Mouse (Mus musculus) thymus, adult 2 months (tissue): ENCODE measurements around the gene Ndufa13. TPM values are rescaled to one million over a fixed set of nuclear protein-coding genes. Genes with fewer than 3 reads are reported as not detected.

Experiments
- DNase-seq: peaks from one replicate; pipeline ENCODE4 v3.0.0; 2021
- H3K27ac ChIP-seq: fragments of 200-500 bp; 2 replicates; pipeline ENCODE4 v1.5.1; 2012; ENCODE audit warnings: low read length, control low read depth; ENCODE audit not compliant: control insufficient read depth, insufficient read depth
- H3K27me3 ChIP-seq: fragments of 200-500 bp; 2 replicates; pipeline ENCODE4 v1.6.1; 2012; ENCODE audit warnings: mild to moderate bottlenecking, low read length, moderate library complexity, mixed read lengths; ENCODE audit not compliant: control insufficient read depth, insufficient read depth
- H3K36me3 ChIP-seq: fragments of 200-500 bp; 2 replicates; pipeline ENCODE4 v1.6.1; 2012; ENCODE audit warnings: mild to moderate bottlenecking, low read length, moderate library complexity; ENCODE audit not compliant: control insufficient read depth, insufficient read depth
- H3K4me1 ChIP-seq: fragments of 200-500 bp; replicated peaks from 2 replicates; pipeline ENCODE4 v1.6.1; 2012; ENCODE audit warnings: low read length; ENCODE audit not compliant: control insufficient read depth, insufficient read depth
- H3K4me3 ChIP-seq: fragments of 200-500 bp; 2 replicates; pipeline ENCODE4 v1.5.1; 2012; ENCODE audit warnings: mild to moderate bottlenecking, low read length, control low read depth, moderate library complexity; ENCODE audit not compliant: control insufficient read depth, insufficient read depth
- CTCF ChIP-seq: fragments of 200-500 bp; IDR thresholded peaks from 2 replicates; pipeline ENCODE4 v1.5.1; 2012; ENCODE audit warnings: mild to moderate bottlenecking, control low read depth, low read length, moderate library complexity, borderline replicate concordance; ENCODE audit not compliant: control insufficient read depth, poor library complexity, insufficient read depth; ENCODE audit errors: extremely low read depth
- POLR2A ChIP-seq: fragments of 200-500 bp; IDR thresholded peaks from 2 replicates; pipeline ENCODE4 v1.6.1; 2012; ENCODE audit warnings: mild to moderate bottlenecking, low read length, control low read depth, moderate library complexity; ENCODE audit not compliant: control insufficient read depth, poor library complexity, insufficient read depth; ENCODE audit errors: extremely low read depth
- WGBS: fragments of 180-500 bp; shearing (Covaris S2); methylation state at CpG from one replicate; pipeline ENCODE4 v1.1.7; 2018; 5-methylcytosine and 5-hydroxymethylcytosine counted together
- polyA plus RNA-seq: library from polyadenylated mRNA; depleted of rRNA; stranded (reverse); fragments of >200 nt; gene quantifications from 2 replicates; pipeline ENCODE4 v1.2.3, GENCODE M21; 2012

Gene Ndufa13
- polyA plus RNA-seq, 1 experiment = 150 TPM

DNA sequence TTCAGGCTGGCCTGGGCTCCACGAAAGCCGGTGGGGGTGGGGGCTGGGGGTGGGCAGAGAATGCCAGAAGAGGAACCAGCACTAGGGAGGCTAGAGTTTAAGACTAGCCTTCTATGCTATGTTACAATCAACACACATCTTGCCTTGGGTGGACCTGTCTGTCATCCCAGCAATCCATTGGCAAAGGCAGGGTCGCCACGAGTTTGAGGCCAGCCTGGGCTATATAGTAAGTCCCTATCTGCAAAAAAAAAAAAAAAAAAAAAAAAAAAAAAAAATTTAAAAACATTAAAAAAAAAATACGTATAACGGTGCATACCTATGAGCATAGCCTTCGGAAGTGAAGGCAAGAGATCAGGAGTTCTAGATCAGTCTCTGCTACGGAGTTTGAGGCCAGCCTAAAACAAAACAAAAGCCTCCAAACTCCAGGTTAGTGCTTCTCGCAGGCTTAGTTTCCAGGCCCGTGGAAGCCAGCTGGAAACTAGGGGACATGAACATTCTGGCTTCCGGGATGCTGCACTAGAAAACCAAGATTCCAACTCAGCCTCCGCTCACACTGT lies 1.4 kb downstream of the Ndufa13 start:
- peak overlapping the region; percentile 87 for H3K4me3 ChIP-seq
- H3K27me3 ChIP-seq = no peaks in the 10 kb centered on the region
- TF ChIP-seq CTCF = no peak
- TF ChIP-seq POLR2A = no peak
- H3K27ac ChIP-seq = peak overlapping the region; percentile 45; the same call in 1 of the 2 replicates
- DNase-seq = no peak
- H3K36me3 ChIP-seq = no peaks in the 10 kb centered on the region
- WGBS = 5% methylated on average over 12 of the region's 12 CpGs
- H3K4me1 ChIP-seq = peaks cover 2% of the 10 kb centered on the region

DNA sequence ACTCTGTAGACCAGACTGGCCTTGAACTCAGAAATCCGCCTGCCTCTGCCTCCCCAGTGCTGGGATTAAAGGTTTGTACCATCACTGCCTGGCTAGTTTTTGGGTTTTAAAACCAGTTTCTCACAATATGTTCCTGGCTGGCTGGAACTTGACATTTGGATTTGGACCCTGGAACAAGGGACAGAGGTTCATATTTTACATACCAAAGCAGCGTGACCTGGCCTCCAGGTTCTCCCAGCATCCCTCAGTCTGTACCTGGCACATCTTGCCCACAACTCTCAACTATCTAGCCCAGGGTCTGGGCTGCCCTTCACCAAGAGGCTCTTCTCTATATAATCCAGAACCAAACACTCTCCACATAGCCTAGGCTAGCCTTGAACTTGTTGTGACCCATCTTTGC lies 2.5 kb downstream of the Ndufa13 start:
- no peak overlapping the region for H3K27ac ChIP-seq
- WGBS = 100% methylated on average over 2 of the region's 2 CpGs
- no peak overlapping the region for H3K4me3 ChIP-seq
- TF ChIP-seq CTCF (no peak), POLR2A (no peak)
- H3K4me1 ChIP-seq = peaks cover 2% of the 10 kb centered on the region
- DNase-seq = no peak
- H3K27me3 ChIP-seq = no peaks in the 10 kb centered on the region
- H3K36me3 ChIP-seq = no peaks in the 10 kb centered on the region

DNA sequence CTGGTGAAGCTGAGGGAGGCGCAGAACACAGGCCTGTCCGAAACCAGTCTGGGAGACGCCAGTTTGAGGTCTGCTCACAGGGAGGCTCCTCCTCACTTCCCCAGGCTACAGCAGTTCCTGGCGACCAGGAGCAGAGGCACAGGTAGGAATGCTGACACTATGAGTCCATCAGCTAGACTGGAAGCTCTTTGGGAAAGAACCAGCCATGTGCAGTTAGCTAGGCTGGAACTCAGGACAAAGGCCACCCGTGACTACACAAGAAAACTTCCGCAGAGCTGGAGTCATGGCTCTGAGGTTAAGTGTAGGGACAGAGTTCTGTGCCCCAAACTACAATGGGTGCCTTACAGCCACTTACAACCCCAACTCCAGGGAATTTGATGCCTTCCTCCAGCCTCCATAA lies 4.5 kb downstream of the Ndufa13 start:
- Histone ChIP-seq H3K27ac (no peak overlapping the region), H3K27me3 (no peaks in the 10 kb centered on the region), H3K4me3 (no peak overlapping the region), H3K36me3 (0 out of 2 replicates have a peak, but pooled peaks cover 3% of the 10 kb centered on the region), H3K4me1 (peaks cover 2% of the 10 kb centered on the region)
- 91% methylated on average over 6 of the region's 6 CpGs for WGBS
- no peak for DNase-seq
- TF ChIP-seq CTCF = no peak

DNA sequence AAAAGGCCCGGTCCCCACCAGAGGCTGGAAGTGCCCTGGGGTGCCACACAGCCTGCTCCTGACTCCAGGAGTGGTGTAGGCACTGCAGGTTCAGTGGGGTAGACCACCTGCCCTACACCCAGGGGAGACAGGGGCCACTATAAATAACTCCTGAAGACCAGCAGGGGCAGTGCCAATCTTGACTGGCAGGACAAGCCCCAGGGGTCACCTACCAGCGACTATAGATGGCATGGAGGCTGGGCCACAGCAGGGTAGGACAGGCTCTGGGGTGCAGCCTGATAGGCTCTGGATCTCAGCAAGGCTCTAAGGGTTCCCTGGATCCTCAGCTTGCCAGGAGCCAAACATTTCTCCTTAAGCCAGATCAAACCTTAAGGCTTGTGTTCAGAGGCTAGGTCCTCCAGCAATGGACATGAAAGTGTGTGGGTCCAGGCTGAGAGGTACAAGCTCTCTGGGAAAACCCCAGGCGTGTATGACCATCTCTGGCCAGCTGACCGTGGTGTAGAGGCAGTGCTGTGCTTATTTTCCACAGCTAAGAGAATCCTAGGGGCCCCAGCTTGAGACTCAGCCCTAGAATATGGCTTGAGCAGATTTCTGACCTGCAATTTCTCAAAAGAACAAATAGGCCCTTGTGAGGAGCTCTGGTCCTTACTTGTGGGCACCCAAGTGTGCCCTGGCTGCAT lies 6.4 kb downstream of the Ndufa13 start:
- Histone ChIP-seq H3K36me3 (0 out of 2 replicates have a peak, but pooled peaks cover 3% of the 10 kb centered on the region), H3K4me3 (no peak overlapping the region), H3K27ac (no peak overlapping the region), H3K4me1 (peaks cover 2% of the 10 kb centered on the region), H3K27me3 (no peaks in the 10 kb centered on the region)
- no peak for DNase-seq
- no peak for TF ChIP-seq POLR2A
- TF ChIP-seq CTCF = no peak
- 94% methylated on average over 4 of the region's 4 CpGs for WGBS

DNA sequence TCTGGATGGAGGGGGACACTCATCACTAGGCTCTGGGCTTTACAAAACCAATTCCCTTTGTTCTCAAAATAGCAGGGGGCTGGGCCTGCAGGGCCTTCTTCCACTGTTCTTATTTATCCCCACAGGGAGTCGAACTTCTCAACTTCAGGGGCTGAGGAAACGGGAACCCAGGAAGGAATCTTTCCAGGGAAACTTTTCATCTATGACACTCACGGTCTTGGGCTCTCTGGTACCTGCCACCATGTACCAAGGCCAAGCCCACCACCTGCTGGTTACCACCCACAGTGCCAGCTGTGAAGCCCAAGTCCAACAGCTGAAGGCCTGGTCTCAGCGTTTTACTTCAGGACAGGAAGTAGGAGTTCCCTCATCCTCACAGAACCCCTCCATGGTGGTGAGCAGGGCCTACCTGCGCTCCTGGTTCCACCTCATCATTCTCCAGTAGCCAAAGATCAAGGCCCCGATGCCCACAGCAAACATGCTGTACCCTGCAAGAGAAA lies 7.5 kb downstream of the Ndufa13 start:
- WGBS = 87% methylated on average over 6 of the region's 6 CpGs
- no peak for TF ChIP-seq POLR2A
- no peak for TF ChIP-seq CTCF
- H3K4me3 ChIP-seq = no peak overlapping the region
- H3K27me3 ChIP-seq = no peaks in the 10 kb centered on the region; the same call in 1 of the 2 replicates
- no peaks in the 10 kb centered on the region for H3K4me1 ChIP-seq
- 0 out of 2 replicates have a peak, but pooled peaks cover 3% of the 10 kb centered on the region for H3K36me3 ChIP-seq
- no peak overlapping the region for H3K27ac ChIP-seq
- no peak for DNase-seq

DNA sequence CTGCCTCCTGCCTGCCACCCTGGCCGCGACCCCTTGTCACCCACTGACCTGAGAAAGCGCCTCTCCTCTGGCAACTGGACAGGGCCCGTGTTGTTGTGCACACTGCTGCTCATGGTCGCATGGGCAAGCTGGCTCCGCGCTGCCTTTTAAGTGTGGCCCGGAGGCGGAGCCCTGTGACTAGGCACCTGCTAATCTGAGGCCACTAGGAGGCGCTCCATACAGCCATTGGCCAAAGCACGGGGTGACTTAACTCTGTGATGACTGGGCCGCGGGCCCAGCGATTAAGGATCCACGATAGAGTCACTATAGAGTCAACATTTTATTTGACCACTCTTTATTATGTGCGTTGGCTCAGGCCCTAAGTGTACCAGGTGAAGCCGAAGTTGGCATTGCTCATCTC lies 8.5 kb downstream of the Ndufa13 start:
- Histone ChIP-seq H3K27me3 (no peaks in the 10 kb centered on the region; the same call in 1 of the 2 replicates), H3K36me3 (0 out of 2 replicates have a peak, but pooled peaks cover 3% of the 10 kb centered on the region), H3K27ac (no peak overlapping the region), H3K4me3 (no peak overlapping the region), H3K4me1 (no peaks in the 10 kb centered on the region)
- TF ChIP-seq POLR2A (no peak), CTCF (peak; percentile 52; the same call in 1 of the 2 replicates)
- 90% methylated on average over 17 of the region's 17 CpGs for WGBS
- no peak for DNase-seq
